Mouse (Mus musculus) induced T-regulatory cell, adult 2 months (primary cell): ENCODE data around the gene Ttc28.

Experiments
- DNase-seq: peaks from one replicate; pipeline ENCODE4 v3.0.0-alpha.2; 2012; ENCODE audit warnings: low read depth

The Ttc28 gene

DNA sequence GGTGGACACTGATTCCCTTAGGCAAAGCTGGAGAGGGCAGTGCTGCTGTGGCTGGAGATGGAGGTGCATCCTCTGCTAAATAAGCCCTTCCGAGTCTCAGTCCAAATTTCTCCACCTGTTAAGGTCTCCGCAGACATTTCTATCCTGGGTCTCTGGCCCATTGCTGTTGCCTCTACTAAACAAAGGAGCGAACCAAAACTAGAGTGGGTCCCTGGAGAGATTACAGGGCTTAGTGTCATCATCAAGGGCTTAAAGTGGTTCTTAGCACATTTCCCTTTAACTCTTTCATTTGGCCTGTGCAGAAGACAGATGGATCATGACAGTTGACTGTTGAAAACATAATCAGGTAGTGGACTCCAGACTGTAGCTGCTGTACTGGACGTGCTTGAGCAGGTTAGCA is 9.0 kb downstream of the Ttc28 start:
- DNase-seq = no peak

DNA sequence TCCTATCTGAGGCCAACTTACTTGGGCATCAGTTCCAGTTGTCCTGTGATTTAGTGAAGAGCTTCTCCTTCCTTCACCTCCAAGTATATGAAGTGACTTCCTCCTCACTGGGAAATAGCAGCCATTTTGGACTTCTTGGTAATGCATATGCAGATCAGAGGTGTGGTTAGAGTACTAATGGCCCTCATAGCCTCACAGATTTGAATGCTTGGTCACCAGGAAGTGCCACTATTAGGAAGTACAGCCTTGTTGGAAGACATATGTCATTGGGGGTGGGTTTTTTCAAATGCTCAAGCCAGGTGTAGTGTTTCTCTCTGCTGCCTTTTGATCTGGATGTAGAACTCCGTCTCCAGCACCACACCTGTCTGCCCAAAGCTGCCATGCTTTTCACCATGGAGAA is 10.3 kb downstream of the Ttc28 start:
- no peak for DNase-seq

DNA sequence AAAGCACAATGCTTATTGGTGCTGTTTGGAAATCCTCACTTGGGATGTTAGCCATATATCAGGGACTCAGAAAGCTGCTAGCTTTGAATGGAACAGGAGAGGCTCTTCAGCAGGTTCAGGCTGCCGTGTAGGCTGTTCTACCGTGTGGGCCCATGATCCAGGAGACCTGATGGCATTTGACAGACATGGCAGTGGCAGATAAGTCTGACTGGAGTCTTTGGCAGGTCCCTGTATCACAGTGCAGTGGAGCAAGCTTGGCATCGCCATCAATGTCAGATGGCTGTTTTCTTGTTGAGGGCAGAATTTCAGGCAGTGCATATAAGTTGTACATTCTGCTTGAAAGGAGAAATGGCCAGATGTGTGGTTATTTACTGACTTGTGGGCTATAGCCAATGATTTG is 11.0 kb downstream of the Ttc28 start:
- DNase-seq = no peak

DNA sequence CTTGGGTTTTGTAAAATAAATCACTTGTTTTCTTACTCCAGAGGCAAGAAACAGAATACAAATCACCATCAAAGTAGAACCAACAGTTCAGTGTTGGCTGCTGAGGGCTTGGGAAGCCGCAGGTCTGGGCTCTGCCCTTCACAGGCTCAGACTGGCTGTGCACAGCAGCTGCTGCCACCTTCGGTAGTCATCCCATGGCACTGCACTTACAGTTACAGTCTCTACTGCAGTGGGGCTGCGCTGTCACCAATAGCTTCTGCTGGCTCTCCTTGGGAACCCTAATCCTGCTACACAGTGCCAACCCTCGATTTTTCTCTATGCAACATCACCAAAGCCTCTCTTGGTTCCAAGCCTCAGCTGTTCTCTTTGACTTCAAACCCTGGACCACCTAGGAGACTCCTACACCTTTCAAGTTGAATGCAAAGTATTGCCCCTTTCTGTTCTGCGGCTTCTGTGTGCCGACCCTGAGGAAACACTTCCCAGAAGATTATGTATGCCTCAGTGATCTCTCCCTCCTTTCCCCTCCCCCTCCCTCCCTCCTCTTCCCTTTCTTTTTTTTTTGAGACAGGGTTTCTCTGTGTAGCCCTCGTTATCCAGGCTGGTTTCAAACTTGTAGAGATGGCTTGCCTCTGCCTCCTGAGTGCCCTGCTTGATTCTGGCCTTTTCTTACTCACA is 17.6 kb downstream of the Ttc28 start:
- DNase-seq = no peak

DNA sequence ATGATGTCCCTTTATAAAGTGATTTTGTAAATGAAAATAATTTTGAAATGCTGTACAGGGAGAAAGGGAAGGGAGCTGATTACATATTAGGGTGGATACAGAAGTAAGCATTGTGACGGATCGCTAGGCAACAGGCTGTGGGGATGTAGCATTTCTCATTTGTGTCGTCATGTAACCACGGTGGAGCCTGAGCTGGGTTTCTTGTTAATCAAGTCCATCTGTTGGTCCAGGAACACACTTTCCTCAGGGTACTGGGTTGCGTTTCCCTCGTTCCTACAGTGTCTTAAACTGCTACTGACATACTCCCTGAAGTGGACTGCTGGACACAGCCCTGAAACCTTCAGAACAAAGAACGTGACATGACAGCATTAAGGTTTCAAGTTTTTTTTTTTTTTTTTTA is 18.6 kb downstream of the Ttc28 start:
- no peak for DNase-seq

DNA sequence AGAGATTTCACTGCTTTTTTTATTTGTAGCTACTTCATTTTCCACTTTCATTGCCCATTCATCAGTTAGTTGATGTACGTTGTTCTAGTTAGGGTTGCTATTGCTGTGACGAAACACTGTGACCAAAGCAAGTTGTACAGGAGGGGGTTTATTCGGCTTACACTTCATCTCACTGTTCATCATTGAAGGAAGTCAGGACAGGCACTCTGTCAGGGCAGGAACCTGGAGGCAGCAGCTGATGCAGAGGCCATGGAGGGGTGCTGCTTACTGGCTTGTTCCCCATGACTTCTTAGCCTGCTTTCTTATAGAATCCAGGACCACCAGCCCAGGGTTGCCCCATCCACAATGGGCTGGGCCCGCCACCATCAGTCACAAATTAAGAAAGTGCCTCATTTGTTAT is 19.2 kb downstream of the Ttc28 start:
- DNase-seq = no peak

DNA sequence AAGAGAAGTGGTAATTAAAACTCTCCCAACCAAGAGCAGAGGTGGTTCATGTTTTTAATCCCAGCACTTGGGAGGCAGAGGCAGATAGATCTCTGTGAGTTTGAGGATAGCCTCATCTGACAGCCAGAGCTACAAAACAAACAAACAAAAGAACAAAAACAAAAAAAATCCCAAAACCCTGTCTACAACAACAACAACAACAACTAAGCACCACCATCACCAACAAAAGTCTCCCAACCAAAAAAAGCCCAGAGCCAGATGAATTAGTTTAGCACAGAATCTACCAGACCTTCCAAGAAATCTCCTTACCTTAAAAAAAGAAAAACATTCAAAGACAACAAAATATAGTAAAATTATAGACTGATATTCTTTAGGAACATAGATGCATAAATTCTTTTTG is 20.7 kb downstream of the Ttc28 start:
- no peak for DNase-seq

DNA sequence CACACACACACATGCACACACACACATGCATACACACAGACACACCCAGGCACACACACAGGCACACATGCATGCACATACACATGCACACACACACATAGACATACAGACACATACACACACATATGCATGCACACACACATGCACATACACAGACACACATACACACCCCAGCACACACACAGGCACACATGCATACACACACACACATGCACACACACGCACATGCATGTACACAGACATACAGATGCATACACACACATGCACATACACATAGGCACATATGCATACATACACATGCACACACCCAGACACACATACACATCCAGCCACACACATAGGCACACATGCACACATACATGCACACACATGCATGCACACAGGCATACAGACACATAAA is 27.1 kb downstream of the Ttc28 start:
- no peak for DNase-seq

DNA sequence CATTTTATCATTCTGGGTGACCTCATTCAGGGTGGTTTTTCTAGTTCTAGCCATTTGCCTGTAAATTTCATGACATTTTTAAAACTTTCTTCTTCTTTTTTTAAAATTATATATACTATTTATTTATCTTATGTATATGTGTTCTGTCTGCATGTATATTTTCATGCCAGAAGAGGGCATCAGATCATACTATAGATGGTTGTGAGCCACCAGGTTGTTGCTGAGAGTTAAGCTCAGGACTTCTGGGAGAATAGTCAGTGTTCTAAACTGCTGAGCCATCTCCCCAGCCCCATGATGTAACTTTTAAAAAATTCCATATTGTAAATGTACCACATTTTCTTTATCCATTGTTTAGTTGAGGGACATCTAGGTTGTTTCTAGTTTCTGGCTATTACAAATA is 29.3 kb downstream of the Ttc28 start:
- DNase-seq = peak; percentile 5

DNA sequence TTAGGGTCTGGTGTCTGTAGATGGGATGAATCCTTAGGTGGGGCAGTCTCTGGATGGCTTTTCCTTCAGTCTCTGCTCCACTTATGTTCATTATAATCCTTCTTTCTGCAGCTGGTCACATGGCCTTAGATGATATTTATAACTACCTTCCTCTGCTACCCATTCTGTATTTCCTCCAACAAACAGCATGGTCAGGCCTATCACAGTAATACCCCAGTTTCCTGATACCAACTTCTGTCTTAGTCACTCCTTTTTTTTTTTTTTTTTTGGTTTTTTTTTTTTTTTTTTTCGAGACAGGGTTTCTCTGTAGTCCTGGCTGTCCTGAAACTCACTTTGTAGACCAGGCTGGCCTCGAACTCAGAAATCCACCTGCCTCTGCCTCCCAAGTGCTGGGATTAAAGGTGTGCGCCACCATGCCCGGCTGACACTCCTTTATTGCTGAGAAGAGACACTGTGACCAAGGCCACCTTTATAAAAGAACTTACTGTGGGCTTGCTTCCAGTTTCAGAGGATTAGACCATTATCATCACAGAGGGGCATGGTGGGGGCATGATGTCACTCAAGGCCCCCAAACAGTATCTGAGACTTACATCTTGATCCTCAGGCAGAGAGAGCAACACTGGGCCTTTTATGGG is 30.5 kb downstream of the Ttc28 start:
- no peak for DNase-seq

DNA sequence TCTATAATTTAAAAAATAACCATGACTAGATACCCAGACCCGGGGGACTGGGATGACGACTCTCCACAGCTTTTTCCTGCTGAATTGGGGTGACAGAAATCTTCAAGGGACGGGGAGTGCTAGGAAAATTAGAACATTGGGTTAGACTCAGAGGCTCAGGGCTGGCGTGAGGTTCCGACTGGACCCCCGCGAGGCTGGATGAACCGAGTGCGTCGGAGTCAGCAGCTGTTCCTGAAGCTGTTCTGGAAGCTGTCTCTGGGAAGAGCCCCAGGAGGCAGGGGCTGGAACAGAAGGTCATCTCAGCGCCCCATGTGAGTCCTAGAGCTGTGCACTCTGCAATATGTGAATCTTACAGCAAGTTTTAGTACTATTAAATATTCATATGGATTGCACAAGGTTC is 35.3 kb downstream of the Ttc28 start:
- no peak for DNase-seq

DNA sequence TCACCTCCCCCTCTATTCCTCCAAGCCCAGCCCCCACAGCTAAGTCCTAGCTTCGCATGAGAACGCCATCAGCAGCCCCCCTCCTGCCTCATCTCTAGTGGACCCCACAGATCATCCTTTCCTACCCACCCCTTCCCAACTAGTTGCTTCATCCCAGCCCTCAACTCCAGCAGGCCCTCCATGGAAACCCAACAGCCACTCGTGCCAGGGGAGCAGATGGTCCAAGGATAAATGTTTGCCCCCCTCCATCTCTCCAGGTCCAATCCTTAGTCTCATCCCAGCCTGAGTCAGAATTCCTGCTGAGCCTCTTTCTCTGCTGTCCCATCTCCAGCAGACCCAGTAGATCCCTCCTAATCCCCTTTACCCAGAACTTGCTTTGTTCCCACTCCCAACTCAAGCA is 36.6 kb downstream of the Ttc28 start:
- no peak for DNase-seq

DNA sequence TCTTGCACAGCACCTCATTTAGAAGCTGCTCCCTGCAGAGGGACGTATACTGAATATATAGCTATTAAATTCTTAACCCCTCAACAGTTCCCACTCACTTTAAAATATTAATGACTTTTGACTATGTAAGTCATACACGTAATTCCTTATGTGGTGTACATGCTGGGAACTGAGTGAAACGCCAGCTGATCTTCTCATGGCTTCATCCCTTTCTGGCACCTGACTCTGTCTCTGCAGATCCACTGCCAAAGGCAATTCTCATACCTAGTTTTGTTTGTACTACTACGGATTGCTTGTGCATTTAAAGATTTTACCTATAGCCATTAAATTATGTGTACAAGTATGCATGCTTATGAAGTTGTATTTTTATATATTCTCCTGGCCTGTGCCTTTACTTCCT is 39.9 kb downstream of the Ttc28 start:
- no peak for DNase-seq

DNA sequence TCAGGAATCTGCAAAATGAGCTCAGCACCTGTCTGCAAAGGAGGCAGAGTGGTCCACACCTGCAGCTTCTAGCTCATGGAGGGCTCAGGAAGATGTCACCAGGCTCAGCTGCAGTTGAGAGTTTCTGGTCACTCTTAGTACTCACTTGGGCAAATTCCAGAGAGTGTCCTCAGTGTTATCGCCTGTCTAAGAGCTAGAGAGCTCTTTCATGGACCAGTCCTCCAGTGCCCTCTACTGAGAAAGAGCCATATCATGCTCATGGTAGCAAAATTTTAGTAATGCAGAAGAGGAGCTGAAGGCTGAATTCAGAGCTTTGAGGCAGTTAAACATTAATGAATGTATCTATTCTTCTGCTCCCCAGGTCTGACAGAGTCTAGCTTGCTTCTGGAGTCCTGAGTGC is 43.7 kb downstream of the Ttc28 start:
- no peak for DNase-seq

DNA sequence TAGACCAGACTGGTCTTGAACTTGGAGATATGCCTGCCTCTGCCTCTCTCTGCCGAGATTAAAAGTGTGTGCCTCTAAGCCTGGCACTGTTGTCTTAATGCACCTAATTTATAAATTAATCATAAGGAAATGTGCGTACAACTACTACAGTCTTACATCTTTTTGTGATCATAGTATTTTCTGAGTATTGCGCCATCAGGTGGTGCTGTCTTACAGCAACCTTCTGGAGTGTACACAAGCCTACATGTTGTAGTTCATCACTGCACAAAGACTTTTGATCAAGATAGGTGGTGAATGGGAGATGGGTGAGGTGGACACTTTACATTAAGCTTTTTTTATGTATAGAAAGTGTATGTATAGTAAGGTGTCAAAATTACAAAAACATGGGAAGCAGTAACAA is 45.0 kb downstream of the Ttc28 start:
- no peak for DNase-seq

DNA sequence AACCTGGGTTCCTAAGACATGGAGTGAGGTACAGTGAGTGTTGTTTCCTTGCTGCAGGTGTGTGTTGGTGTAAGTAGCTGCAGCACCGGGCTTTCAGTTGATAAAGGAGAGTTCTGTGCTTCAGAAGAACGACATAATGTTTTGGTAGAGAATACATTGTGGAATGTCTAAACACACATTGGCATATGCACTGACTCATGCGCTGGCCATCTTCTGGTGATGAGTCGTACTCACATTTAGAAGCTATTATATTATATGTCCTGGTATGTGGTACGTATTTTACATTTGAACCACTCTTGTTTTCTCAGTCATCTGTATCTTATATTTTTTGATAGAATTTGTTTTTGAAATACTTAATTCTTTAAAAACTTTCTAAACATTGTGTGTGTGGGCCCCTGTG is 46.2 kb downstream of the Ttc28 start:
- no peak for DNase-seq

DNA sequence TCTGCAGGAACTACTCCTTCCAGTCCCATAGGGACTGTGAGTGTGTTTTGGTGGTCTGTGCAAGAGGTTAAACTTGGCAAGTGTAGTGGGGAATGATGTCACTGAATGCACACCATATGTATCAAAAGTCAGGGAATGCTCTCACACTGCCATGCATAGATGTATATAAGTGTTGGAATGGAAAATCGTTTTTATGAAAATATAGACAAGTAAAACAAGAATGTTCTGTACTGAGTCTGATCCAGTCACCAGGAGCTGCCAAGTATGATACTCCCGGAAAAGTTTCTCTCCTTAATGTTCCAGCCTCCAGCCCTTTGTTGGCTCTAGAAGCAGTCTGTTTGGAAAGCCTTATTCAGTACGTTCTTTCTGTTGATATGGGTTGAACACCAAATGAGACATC is 48.7 kb downstream of the Ttc28 start:
- DNase-seq = no peak

DNA sequence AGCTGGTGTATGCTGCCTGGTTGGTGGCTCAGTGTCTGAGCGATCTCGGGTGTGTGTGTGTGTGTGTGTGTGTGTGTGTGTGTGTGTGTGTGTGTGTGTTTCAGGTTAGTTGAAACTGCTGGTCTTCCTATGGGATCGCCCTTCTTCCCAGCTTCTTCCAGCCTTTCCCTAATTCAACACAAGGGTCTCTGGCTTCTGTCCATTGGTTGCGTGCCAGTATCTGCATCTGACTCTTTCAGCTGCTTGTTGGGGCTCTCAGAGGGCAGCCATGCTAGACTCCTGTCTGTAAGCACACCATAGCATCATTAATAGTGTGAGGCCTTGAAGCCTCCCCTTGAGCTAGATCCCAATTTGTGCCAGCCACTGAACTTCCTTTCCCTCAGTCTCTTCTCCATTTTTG is 49.7 kb downstream of the Ttc28 start:
- DNase-seq = no peak

DNA sequence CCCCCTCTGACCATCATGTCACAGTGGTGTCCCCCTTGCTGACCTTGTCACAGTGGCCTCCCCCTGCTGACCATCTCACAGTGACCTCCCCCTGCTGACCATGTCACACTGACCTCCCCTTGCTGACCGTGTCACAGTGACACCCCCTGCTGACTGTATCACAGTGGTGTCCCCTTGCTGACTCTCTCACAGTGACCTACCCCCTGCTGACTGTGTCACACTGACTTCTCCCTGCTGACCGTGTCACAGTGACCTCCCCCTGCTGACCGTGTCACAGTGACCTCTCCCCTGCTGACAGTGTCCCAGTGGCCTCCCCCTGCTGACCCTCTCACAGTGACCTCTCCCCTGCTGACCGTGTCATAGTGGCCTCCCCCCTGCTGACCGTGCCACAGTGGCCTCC is 57.0 kb downstream of the Ttc28 start:
- DNase-seq = no peak

DNA sequence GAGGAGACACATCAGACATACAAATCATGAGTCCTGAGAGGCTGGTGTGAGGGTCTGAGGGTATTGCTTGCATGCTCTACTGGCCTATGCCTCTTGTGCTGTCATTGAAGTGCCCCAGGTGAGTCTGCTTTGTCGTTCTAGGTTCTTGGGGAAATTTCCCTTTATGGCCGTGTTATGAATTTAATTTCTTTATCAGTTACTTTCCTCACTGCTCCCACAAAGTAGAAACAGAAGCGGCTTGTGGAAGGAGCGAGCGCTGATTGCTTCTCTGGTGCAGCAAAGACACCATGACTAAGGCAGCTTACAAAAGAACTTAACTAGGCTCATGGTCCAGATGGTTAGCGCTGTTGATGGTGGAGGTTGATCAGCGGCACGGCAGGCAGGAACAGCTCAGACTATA is 64.7 kb downstream of the Ttc28 start:
- no peak for DNase-seq

DNA sequence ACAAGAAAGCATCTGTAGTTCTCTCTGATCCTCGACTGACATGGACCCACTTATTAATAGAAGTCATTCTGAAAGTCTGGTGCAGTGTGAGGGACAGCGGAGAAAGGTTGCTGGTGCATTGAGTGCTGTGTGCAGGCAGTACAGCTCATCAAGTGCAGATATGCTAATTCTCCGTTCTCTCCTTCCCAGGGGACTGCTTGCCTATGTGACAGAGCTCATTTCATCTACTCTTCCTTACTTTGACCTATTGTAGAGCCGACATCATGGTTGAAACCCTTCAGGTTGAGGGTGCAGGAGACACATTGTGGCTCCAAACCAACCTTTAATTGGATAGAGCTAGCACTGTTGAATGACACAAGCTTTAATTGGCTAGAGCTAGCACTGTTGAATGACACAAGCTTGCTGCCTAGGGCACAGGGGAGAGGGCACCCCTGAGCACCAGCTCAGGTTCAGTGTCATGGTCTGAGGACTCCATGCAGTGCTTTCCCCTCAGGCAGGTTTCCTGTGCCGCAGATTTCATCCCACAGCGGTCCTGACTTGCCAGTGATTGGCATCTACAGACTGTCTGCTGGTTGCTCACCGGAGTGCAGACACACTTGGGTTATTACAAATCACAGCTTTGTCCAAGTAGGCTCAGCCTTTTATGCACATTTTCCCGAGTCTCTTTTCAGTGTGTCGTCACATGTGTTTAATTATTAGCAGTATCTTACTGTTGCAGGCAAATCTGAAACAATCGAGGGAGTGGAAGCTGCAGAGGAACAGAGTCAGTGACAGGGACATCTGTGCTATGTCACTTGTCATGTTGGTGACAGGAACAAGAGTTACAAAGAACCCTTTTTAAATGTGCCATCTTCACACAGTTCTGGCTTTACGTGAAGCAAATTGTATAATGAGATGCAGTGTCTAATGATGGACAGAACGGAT is 69.1 kb downstream of the Ttc28 start:
- no peak for DNase-seq

DNA sequence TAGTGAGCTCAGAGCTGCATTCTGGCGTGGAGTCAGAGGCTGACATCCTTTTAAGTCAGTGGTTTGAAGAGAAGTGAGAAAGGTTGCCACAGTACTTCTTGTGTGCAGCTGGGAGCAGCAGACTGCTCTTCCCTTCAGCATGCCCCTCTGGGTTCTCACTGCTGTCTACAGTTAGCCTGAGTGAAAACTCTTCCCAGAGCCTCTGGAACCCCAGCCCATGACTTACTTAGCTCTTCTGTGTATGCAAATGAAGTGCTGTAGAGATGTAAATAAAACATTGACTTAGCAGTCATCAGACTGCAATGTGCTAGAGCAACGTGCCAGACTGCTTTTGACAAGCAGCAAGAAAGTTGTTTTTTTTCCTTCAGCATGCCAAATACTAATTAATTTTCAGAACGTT is 70.2 kb downstream of the Ttc28 start:
- DNase-seq = no peak

DNA sequence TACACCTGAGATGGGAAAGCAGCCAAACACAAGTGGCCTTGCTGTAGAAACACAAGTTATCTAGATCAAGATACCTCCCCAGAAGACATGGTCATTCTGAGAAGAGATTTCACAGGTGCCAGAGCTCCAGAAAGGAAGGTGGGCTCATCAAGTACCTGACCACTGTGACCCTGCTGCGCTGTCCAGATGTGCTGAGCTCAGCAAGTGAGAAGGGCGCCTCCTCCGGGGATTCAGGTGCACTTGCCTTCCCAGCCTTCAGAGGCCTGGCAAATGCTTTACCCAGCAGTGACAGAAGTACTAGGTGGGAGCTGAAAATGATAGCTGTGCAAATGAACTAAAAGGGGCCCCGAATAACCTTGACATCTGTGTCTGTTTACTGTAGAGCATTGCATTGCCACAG is 78.6 kb downstream of the Ttc28 start:
- no peak for DNase-seq
